Mouse (Mus musculus): ENCODE measurements around the gene Ifi27l2b.

DNA sequence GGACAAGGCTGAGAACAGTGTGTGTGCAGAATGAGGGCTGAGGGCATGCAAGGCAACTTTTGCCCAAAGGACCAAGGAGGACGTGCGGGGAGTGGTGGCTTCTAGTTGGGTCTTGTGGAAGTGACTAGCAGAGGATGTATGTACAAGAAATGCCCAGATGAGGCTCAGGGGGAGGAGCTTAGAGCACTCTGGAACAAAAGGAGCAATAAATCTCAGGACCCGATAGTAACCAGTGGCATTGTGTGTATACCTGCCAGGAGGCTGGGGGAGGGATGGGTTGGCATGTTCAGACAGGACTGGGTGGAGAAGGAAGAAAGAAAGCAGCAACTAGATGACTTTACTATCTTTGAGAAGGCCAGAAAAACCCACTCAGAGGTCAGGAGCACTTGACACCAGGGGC is 47.4 kb upstream of the Ifi27l2b start:
- TF ChIP-seq CTCF (conservative IDR thresholded peaks at IDR 0.05; ENCODE audit: low read length) = no peak
- no peak for TF ChIP-seq NANOG (IDR thresholded peaks at IDR 0.05; ENCODE audit: borderline replicate concordance, low read length)
